Mouse (Mus musculus) cerebellum, adult 2 months (tissue): ENCODE data around the gene Col4a4.

ENCODE experiments used
- CTCF ChIP-seq: fragments of 200-500 bp; IDR thresholded peaks from 2 replicates; pipeline ENCODE4 v1.5.1; 2011; ENCODE audit warnings: low read depth, mild to moderate bottlenecking, control low read depth, low read length, moderate library complexity, borderline replicate concordance; ENCODE audit not compliant: insufficient read depth
- POLR2A ChIP-seq: fragments of 200-500 bp; IDR thresholded peaks from 2 replicates; pipeline ENCODE4 v1.6.1; 2011; ENCODE audit warnings: low read length, control low read depth, borderline replicate concordance; ENCODE audit not compliant: insufficient read depth

DNA sequence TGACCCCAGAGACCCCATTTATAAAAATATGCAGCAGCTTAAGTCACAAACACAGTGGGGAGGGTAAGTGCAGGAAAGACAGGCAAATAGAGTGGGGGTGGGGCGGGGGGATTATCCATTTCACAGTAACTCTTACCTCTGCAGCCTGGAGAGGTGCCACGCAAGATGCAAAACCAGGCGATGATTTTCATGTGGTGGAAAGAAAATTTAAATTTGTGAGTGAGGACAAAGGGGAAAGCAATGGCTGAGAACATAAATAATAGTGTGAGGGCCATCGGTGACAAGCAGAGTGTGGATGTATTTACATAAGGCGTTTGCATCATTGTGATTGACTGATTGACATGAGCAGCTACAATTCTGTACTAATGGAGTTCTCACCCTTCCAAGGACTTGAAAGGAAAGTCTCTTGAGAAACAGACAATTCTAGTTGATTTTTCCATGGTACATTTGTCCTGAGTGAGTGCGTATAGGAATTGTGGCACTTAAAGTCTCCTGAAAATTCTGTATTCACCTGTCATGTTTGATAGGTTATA, 121.3 kb downstream of the Col4a4 start:
- TF ChIP-seq POLR2A (no peak), CTCF (no peak)
